Mouse (Mus musculus): Measurements from ENCODE around the gene Rab40c. TPM values are rescaled to one million over a fixed set of nuclear protein-coding genes. Genes with fewer than 3 reads are reported as not detected.

Rab40c gene
- polyA plus RNA-seq, 1 experiment from 2014 or later, result 48.7 TPM

DNA sequence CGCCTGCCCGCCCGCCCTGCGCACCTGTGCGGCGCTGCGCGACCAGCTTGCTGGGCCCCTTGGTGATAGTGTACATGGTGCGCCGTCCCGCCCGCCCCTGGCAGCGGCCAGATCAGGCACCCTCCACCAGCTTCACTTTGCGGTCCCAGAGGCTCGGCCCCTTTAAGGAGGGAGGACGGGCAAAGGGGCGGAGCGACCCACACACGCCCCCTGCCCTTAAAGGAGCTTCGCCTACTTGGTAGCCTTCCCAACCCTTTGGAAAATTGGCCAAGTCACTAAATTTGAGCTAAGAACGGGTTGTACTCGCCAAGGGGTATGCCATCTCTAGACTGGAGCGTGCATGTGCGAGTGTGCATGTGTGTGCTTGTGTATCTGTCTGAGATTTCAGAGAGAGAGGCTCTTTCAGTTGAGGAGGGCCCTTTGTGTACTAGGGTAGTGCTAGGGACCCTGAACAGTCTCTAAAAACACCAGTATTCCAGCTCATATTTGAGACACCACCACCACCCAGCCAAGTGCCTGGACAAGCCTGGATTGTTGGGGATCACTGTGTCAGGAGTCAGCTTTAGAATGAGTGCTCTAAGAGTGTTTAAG is 50.8 kb downstream of the Rab40c start, which contains the start of gene Mcrip2:
TSS of gene Mcrip2 (minus strand) at position 164 of the 591 bp plus-strand sequence.
- peak within 1 kb of the TSS; percentile 98 for H3K4me2 ChIP-seq
- H3K36me3 ChIP-seq, result no peaks in the 10 kb centered on the region
- peak within 1 kb of the TSS; percentile 49 for H3K27ac ChIP-seq
- peaks cover 18% of the 10 kb centered on the region for H3K4me1 ChIP-seq (replicated peaks)
- peak within 1 kb of the TSS; percentile 86 for H3K9ac ChIP-seq
- H3K9me3 ChIP-seq, result no peaks in the 10 kb centered on the region
- 0% methylated on average over 24 of the region's 24 CpGs for WGBS
- ATAC-seq (ENCODE audit: low FRiP score), result peak; percentile 83
- H3K4me3 ChIP-seq, result peak within 1 kb of the TSS; percentile 66
- peaks cover 3% of the 10 kb centered on the region for H3K27me3 ChIP-seq

DNA sequence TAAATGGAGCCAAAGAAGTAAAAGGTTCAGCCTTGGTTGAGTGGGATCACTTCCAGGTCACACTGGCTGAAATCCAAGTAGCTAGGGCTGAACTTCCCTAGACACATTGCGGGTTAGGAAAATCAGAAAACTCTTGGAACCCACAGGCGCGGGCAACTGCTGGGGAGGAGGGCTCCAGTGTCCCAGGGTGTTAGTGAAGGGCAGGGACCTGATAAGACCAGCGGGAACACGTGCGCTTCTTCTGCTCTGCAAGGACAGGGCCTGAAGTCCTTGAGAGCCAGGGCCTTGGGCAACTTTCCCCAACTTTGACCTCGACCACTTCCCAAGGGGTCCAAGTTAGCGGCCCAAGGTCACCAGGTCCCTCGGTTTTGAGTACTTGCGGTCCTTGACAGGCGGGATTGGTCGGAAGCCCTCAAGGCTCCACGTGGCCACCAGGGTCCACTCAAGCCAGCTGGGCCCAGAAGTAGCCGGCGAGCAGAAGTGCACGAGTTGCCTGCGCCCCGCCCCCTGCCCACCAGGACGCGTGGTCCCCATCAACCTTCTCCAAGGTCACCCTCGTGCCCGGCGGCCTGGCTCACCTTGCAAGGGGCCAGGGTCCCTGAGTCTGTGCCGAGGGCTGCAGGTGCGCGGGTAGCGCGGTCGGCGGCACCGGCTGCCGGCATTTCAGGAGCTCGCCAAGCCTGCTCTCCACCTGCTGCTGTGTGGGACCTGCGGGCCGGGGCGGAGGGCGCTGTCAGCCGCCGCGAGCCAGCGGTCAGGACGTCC is 51.5 kb downstream of the Rab40c start:
- 2% methylated on average over 42 of the region's 42 CpGs for WGBS
- peak overlapping the region; percentile 66 for H3K4me3 ChIP-seq
- H3K4me2 ChIP-seq, result peak overlapping the region; percentile 98
- no peaks in the 10 kb centered on the region for H3K36me3 ChIP-seq
- H3K9ac ChIP-seq, result peak overlapping the region; percentile 86
- no peaks in the 10 kb centered on the region for H3K9me3 ChIP-seq
- H3K27ac ChIP-seq, result peak overlapping the region; percentile 49; the same call in 1 of the 2 replicates
- H3K4me1 ChIP-seq (replicated peaks), result peaks cover 17% of the 10 kb centered on the region
- peaks cover 3% of the 10 kb centered on the region for H3K27me3 ChIP-seq
- peak; percentile 43 for ATAC-seq (ENCODE audit: low FRiP score)

DNA sequence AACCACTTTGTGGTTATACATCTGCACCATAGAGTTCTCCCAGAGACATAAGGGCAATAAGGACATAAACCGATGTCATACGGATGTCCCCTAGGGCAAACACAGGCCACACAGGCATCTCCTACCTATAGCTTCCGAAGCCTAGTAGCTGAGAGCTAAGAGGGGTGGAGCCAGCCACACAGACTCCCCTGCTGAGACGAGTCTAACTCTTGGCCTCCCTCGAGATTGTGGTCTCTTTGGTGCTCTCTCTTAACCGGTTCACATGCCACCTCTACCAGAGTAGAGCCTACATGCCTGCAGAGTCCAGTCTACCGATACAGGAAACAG is 52.1 kb downstream of the Rab40c start:
- H3K4me2 ChIP-seq, result peak overlapping the region; percentile 98
- peaks cover 3% of the 10 kb centered on the region for H3K27me3 ChIP-seq
- H3K9ac ChIP-seq, result peak overlapping the region; percentile 86
- peak overlapping the region; percentile 66 for H3K4me3 ChIP-seq
- H3K4me1 ChIP-seq (replicated peaks), result peaks cover 17% of the 10 kb centered on the region
- ATAC-seq (ENCODE audit: low FRiP score), result no peak
- WGBS, result 22% methylated on average over 7 of the region's 7 CpGs
- no peak overlapping the region for H3K27ac ChIP-seq
- no peaks in the 10 kb centered on the region for H3K9me3 ChIP-seq
- no peaks in the 10 kb centered on the region for H3K36me3 ChIP-seq

DNA sequence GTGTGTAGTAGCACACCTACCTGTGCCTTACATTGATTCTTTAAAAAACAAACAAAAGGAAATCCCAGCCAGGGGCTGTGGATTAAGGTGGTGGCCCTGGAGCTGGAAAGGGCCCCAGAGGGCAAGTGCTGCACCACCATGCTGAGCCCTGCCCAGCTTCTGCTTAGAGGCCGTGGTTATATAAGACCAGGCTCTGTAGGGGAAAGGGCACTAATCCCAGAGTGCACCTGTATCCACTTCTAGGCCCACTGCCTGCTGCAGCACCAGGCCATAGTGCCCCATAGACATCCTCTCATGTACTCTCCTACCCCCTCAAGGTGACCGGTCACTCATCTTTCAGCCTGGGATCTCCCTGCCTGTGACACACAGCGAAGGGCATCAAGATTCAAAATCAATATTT is 53.4 kb downstream of the Rab40c start:
- WGBS, result 98% methylated on average over 3 of the region's 3 CpGs
- Histone ChIP-seq H3K27ac (no peak overlapping the region), H3K9me3 (no peaks in the 10 kb centered on the region), H3K4me2 (no peak overlapping the region), H3K36me3 (no peaks in the 10 kb centered on the region), H3K4me3 (no peak overlapping the region), H3K9ac (no peak overlapping the region), H3K4me1 (replicated peaks) (peaks cover 25% of the 10 kb centered on the region), H3K27me3 (peaks cover 3% of the 10 kb centered on the region)
- no peak for ATAC-seq (ENCODE audit: low FRiP score)

DNA sequence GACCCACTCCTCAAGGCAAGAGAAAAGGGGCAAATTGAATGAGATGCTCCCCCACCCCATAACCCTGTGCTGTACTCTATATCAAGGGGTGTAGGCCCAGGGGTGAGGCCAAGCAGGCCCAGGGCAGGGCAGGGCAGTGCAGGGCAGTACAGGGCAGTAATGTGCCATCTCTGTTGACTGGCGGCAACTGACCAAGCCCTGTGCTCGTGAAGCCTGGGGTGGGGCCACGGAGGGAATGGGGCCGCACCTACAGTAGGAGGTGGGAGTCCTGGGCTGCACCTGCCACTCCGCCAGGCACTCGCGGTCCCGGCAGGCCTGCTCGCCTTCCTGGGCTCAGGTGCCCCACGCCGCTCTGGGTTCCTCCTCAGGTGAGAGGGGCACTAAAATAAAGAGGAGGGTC is 54.2 kb downstream of the Rab40c start:
- H3K9ac ChIP-seq, result peak overlapping the region; percentile 19; the same call in 1 of the 2 replicates

DNA sequence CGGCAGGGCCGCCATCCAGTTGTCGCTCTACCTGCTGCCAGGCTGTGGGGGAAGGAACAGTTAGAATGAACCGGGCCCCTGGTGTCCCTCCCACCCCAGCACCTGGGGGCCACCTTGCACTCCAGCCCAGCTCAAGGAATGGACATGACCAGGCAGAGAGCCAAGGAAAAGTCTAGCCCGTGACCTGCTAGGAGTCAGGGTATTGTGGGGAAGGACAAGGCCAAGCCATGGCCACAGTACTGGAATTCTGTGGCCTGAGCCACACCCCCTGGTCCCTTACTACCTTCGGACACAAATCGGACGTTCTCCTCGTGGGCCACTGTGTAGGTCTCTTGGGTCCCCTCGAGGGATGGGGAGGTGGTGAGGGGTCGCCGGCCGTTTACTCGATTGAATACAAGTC is 55.2 kb downstream of the Rab40c start:
- H3K9ac ChIP-seq, result no peak overlapping the region
- ATAC-seq (ENCODE audit: low FRiP score), result no peak
- WGBS, result 93% methylated on average over 14 of the region's 14 CpGs
- no peaks in the 10 kb centered on the region for H3K9me3 ChIP-seq
- no peaks in the 10 kb centered on the region for H3K36me3 ChIP-seq
- H3K27me3 ChIP-seq, result peaks cover 3% of the 10 kb centered on the region
- H3K4me2 ChIP-seq, result no peak overlapping the region
- peaks cover 38% of the 10 kb centered on the region for H3K4me1 ChIP-seq (replicated peaks)
- no peak overlapping the region for H3K27ac ChIP-seq
- H3K4me3 ChIP-seq, result no peak overlapping the region

More for the DNA sequence above, 54.2 kb downstream of the Rab40c start:
- Histone ChIP-seq H3K4me3 (no peak overlapping the region), H3K36me3 (no peaks in the 10 kb centered on the region), H3K9me3 (no peaks in the 10 kb centered on the region), H3K4me1 (replicated peaks) (peaks cover 34% of the 10 kb centered on the region), H3K27ac (no peak overlapping the region), H3K4me2 (no peak overlapping the region), H3K27me3 (peaks cover 3% of the 10 kb centered on the region)
- WGBS, result 96% methylated on average over 11 of the region's 11 CpGs
- ATAC-seq (ENCODE audit: low FRiP score), result no peak

DNA sequence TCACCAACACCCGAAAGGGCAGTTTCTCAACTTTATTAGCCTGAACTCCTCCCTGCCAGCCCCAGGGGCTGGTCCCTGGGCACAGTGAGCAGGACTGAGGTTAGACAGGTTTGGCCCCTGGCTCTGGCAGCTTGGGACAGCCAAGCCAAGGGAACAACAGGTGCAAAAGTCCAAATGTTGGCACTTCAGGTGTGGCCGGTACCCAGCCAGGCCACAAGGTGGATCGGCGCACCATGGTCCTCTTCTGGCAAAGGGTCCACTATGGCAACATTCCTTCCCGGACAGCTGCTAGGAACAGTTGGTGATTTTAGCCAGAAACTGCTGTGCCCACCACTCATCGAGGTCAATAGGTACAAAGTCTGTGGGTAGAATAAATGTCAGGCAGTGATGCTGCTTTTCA is 55.8 kb downstream of the Rab40c start:
- no peak overlapping the region for H3K4me2 ChIP-seq
- peaks cover 33% of the 10 kb centered on the region for H3K4me1 ChIP-seq (replicated peaks)
- H3K4me3 ChIP-seq, result no peak overlapping the region
- ATAC-seq (ENCODE audit: low FRiP score), result no peak
- H3K9ac ChIP-seq, result no peak overlapping the region
- no peak overlapping the region for H3K27ac ChIP-seq
- H3K36me3 ChIP-seq, result no peaks in the 10 kb centered on the region
- H3K27me3 ChIP-seq, result peaks cover 3% of the 10 kb centered on the region
- 87% methylated on average over 6 of the region's 6 CpGs for WGBS
- no peaks in the 10 kb centered on the region for H3K9me3 ChIP-seq

DNA sequence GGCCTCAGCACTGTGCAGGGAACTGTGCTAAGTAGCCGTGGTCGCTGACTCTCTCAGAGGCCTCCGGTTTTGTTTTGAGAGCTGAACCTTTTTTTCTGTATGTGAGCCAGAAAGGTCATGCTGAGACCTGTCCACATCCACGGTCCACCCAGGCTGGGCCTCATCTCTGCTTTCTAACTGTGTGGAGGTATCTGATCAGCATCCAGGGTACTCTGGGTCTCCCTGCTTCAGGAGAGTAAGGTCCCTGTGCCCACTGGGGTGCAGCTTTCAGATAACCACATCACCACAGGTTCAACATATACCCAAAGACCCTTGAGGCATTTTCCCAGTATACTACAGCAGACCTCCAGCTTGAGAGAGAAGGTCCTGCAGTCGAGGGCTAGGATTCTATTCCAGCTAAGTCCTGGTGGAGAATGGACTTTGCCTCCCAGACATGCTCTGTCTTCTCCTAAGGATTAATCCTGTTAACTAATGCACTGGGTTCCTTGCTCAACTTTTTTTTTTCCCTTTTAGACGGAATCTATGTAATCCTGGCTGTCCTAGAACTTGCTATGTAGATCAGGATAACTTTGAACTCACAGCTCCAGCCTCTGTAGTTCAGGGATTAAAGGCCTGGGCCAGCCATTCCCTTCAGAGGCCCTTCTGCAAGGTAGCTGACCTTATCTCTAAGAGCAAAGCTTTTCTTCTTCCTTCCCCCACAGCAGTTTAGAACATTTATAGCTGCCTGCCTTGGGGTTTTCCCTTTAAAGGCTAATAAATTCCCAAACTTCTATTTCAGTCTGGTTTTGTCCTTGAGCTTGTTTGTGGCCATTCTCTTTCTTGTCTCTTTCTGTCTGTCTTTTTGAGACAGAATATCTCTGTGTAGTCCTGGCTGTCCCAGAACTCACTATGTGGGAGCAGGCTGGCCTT is 57.6 kb downstream of the Rab40c start:
- Histone ChIP-seq H3K4me1 (replicated peaks) (peaks cover 26% of the 10 kb centered on the region), H3K9me3 (no peaks in the 10 kb centered on the region), H3K9ac (peak overlapping the region; percentile 85), H3K4me3 (peak overlapping the region; percentile 69), H3K27me3 (no peaks in the 10 kb centered on the region; the same call in 1 of the 2 replicates), H3K36me3 (no peaks in the 10 kb centered on the region), H3K4me2 (peak overlapping the region; percentile 82), H3K27ac (peak overlapping the region; percentile 91)
- 15% methylated on average over 6 of the region's 6 CpGs for WGBS
- ATAC-seq (ENCODE audit: low FRiP score), result peak; percentile 46; the same call in 1 of the 2 replicates

DNA sequence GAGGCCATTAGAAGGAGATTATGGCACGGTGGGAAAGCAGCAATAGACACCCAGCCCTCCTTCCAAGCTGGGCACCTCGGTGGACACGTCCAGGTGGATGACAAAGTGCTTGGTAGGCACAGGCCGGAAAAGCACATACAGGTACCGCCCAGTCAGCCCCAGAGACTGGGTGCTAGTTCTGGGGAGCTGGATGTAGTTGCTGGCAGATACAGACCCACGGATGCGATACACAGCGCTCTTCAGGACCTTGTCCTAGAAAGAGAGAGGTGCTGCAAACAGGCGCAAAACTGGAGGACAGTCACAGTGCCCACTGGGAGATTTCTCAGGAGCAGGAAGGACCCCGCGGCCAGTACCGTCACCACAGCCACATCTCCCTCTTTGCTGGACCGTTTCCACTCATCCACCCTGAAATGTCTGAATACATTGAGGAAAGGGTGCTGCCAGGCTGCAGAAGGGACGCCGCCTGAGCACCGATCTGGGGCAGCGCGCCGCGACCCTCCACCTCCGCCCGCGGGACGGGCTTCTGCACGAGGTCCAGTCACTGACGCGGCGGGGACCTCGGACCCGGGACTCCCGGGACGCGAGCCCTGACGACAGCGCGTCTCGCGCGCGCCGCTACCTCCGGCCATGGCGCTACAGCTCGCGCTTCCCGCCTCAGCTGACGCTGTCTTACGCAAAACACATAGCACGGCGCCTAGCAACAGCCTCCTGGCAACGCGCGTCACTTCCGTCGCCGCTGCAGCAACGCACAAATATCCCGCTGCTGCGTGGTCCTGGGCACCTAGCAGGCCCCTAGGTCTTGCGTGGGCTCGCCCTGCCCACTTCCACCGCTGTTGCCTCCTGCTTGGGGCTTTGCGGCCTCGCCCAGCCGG is 58.5 kb downstream of the Rab40c start, which contains the start of gene Wdr90:
TSS of gene Wdr90 (minus strand) at position 670 of the 872 bp plus-strand sequence.
- 4% methylated on average over 65 of the region's 65 CpGs for WGBS
- no peaks in the 10 kb centered on the region for H3K27me3 ChIP-seq
- H3K4me1 ChIP-seq (replicated peaks), result peaks cover 26% of the 10 kb centered on the region
- peak within 1 kb of the TSS; percentile 82 for H3K4me2 ChIP-seq
- H3K4me3 ChIP-seq, result peak within 1 kb of the TSS; percentile 69
- ATAC-seq (ENCODE audit: low FRiP score), result peak; percentile 92
- peak within 1 kb of the TSS; percentile 91 for H3K27ac ChIP-seq
- H3K9me3 ChIP-seq, result no peaks in the 10 kb centered on the region
- no peaks in the 10 kb centered on the region for H3K36me3 ChIP-seq
- H3K9ac ChIP-seq, result peak within 1 kb of the TSS; percentile 85

DNA sequence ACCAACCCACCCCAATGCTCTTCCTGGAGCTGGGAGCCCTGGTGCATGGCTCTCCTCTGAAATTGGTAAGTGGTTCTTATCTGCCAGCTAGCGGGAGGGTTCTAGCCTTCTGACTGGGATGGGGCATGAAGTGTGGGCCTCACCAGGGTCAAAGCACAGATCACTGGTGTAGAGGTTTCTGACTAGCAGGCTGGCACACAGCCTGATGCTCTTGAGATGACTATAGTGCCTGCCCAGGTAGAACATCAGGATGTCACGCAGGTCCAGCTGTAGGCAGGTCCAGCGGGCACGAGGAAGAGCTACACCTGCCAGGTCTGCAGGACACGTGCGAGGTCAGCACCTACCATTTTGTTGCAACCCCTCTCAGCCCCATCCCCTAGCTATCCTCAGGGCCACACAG is 59.3 kb downstream of the Rab40c start:
- peaks cover 1% of the 10 kb centered on the region; the same call in 1 of the 2 replicates for H3K36me3 ChIP-seq
- H3K9me3 ChIP-seq, result no peaks in the 10 kb centered on the region
- ATAC-seq (ENCODE audit: low FRiP score), result no peak
- H3K27me3 ChIP-seq, result no peaks in the 10 kb centered on the region
- H3K9ac ChIP-seq, result peak overlapping the region; percentile 85
- no peak overlapping the region for H3K27ac ChIP-seq
- H3K4me2 ChIP-seq, result peak overlapping the region; percentile 82
- peaks cover 26% of the 10 kb centered on the region for H3K4me1 ChIP-seq (replicated peaks)
- H3K4me3 ChIP-seq, result peak overlapping the region; percentile 69
- WGBS, result 94% methylated on average over 6 of the region's 6 CpGs

DNA sequence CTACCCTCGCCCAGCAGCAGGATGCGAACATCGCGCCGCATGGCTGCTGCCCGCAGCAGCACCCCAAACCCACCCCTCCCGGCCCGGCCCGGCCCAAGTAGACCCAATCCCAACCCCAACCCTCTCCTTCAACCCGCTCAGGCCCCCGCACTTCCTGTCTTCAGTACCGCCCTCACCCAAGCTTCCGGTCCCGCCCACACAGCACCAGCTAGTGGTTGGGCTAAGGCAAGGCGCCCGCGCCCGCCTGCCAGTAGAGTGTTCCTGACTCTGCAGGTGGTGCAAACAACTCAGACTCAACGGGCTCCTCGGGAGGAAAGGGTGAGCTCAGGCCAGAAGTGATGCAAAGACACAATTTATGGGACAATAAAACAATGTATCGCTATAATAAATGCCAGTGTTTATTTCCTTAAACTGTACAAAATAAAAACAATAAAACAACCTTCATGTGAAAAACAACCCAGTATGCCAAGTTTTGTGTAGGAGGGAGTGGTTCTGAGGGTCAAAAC is 75.1 kb downstream of the Rab40c start, which contains the start of gene Rhot2:
TSS of gene Rhot2 (minus strand) at position 456 of the 506 bp plus-strand sequence.
- H3K4me1 ChIP-seq (replicated peaks), result peaks cover 18% of the 10 kb centered on the region
- peak within 1 kb of the TSS; percentile 79 for H3K27ac ChIP-seq
- H3K4me3 ChIP-seq, result peak within 1 kb of the TSS; percentile 90
- no peaks in the 10 kb centered on the region for H3K27me3 ChIP-seq
- no peaks in the 10 kb centered on the region for H3K9me3 ChIP-seq
- peak; percentile 91 for ATAC-seq (ENCODE audit: low FRiP score)
- peak within 1 kb of the TSS; percentile 96 for H3K4me2 ChIP-seq
- WGBS, result 1% methylated on average over 21 of the region's 21 CpGs
- H3K9ac ChIP-seq, result peak within 1 kb of the TSS; percentile 88
- peaks cover 61% of the 10 kb centered on the region for H3K36me3 ChIP-seq
